In genomic region chr5:36747071-36747470, GRCm38 (mm10) we compare ENCODE assay signal across 9 mouse cellular contexts. TPM values are rescaled to one million over a fixed set of nuclear protein-coding genes. Genes with fewer than 3 reads are reported as not detected.
DNase-seq lines count a peak whose midpoint lies in the region; ATAC-seq and TF ChIP-seq lines count a peak whose summit lies in the region.
"Had no signal": no experiment of that assay in that cellular context is flagged by ENCODE, and none has a peak within 500 bp of the region (broad histone marks: within the 10 kb centered on the region; RNA-seq: fewer than 3 reads in every experiment).

No protein-coding gene starts in this region.

- no peak for TF ChIP-seq CTCF in heart, adult 2 months (IDR thresholded peaks at IDR 0.05)
- TF ChIP-seq CTCF in cerebellum, adult 2 months (IDR thresholded peaks at IDR 0.05; ENCODE audit: borderline replicate concordance, insufficient read depth, low read depth, low read length) = no peak

- TF ChIP-seq EP300 in heart, adult 2 months (IDR thresholded peaks at IDR 0.05; ENCODE audit: insufficient read depth, low read depth, low read length) = no peak

- H3K36me3 ChIP-seq in heart, adult 2 months (ENCODE audit: control insufficient read depth, insufficient read depth, low read length) = no peaks in the 10 kb centered on the region
- no peaks in the 10 kb centered on the region for H3K36me3 ChIP-seq in forebrain, embryonic 15.5 days
- H3K36me3 ChIP-seq in liver, embryonic 13.5 days = peaks cover 4% of the 10 kb centered on the region; the same call in 1 of the 2 replicates

- no peaks in the 10 kb centered on the region for H3K9me3 ChIP-seq in forebrain, embryonic 15.5 days
- H3K9me3 ChIP-seq in liver, embryonic 13.5 days (replicated peaks) = no peaks in the 10 kb centered on the region

- H3K79me2 ChIP-seq in heart, adult 2 months (replicated peaks; ENCODE audit: control insufficient read depth, insufficient read depth, low read length) = no peaks in the 10 kb centered on the region; the same call in 1 of the 2 replicates

- intact Hi-C loops in heart, adult 2 months (cut with DNase I) = no loop called here

- peaks cover 3% of the 10 kb centered on the region for H3K4me1 ChIP-seq in heart, adult 2 months (ENCODE audit: control insufficient read depth, insufficient read depth, low read length)
- peaks cover 20% of the 10 kb centered on the region for H3K4me1 ChIP-seq in forebrain, embryonic 15.5 days
- peaks cover 34% of the 10 kb centered on the region for H3K4me1 ChIP-seq in liver, embryonic 13.5 days (replicated peaks)
- peaks cover 3% of the 10 kb centered on the region; the same call in 1 of the 2 replicates for H3K4me1 ChIP-seq in cerebellum, adult 2 months (ENCODE audit: control insufficient read depth, insufficient read depth, low read length)

- peak overlapping the region; percentile 65 for H3K4me3 ChIP-seq in heart, adult 2 months
- peak overlapping the region; percentile 76 for H3K4me3 ChIP-seq in forebrain, embryonic 15.5 days
- peak overlapping the region; percentile 97 for H3K4me3 ChIP-seq in liver, embryonic 13.5 days (replicated peaks)
- no peak overlapping the region for H3K4me3 ChIP-seq in cerebellum, adult 2 months (replicated peaks; ENCODE audit: insufficient read depth, low read depth, low read length)

- H3K27ac ChIP-seq in heart, adult 2 months = no peak overlapping the region
- no peak overlapping the region for H3K27ac ChIP-seq in forebrain, embryonic 15.5 days (replicated peaks)
- H3K27ac ChIP-seq in liver, embryonic 13.5 days = no peak overlapping the region
- no peak overlapping the region for H3K27ac ChIP-seq in cerebellum, adult 2 months (ENCODE audit: insufficient read depth, low read length)

- no peak for TF ChIP-seq POLR2A in heart, adult 2 months (IDR thresholded peaks at IDR 0.05; ENCODE audit: insufficient read depth, low read depth, low read length)
- TF ChIP-seq POLR2A in cerebellum, adult 2 months (IDR thresholded peaks at IDR 0.05; ENCODE audit: borderline replicate concordance, insufficient read depth, low read length) = no peak

- no peak for DNase-seq in heart, adult 2 months
- no peak for DNase-seq in heart, adult 11 months
- peak; percentile 39 for DNase-seq in A20 (ENCODE audit: low read depth, low spot score)
- DNase-seq in liver, embryonic 13.5 days = no peak
- no peak for DNase-seq in embryo, embryonic 10 days (ENCODE audit: low spot score)
- no peak for DNase-seq in cerebellum, adult 2 months
- DNase-seq: lung, postnatal 10 days had no signal

- no peak for ATAC-seq in forebrain, embryonic 15.5 days (replicated peaks)
- no peak for ATAC-seq in liver, embryonic 13.5 days (ENCODE audit: low read depth)
- no peak for ATAC-seq in cerebellum, adult (ENCODE audit: insufficient number of reproducible peaks, low FRiP score, low TSS enrichment)

- H3K27me3 ChIP-seq in heart, adult 2 months (ENCODE audit: control insufficient read depth, insufficient read depth, low read length) = no peaks in the 10 kb centered on the region
- no peaks in the 10 kb centered on the region for H3K27me3 ChIP-seq in forebrain, embryonic 15.5 days
- H3K27me3 ChIP-seq in liver, embryonic 13.5 days = no peaks in the 10 kb centered on the region
- H3K27me3 ChIP-seq in cerebellum, adult 2 months (ENCODE audit: control insufficient read depth, insufficient read depth, low read length) = no peaks in the 10 kb centered on the region

- WGBS in heart, adult 2 months = 65% methylated on average over 7 of the region's 7 CpGs
- 86% methylated on average over 7 of the region's 7 CpGs for WGBS in forebrain, embryonic 15.5 days
- 39% methylated on average over 7 of the region's 7 CpGs for WGBS in liver, embryonic 13.5 days (ENCODE audit: insufficient replicate concordance)
- WGBS in cerebellum, adult 2 months = 81% methylated on average over 7 of the region's 7 CpGs

- H3K9ac ChIP-seq in heart, adult 2 months (ENCODE audit: low read depth, low read length) = no peak overlapping the region
- no peak overlapping the region for H3K9ac ChIP-seq in forebrain, embryonic 15.5 days (replicated peaks)
- peak overlapping the region; percentile 89 for H3K9ac ChIP-seq in liver, embryonic 13.5 days

- peak overlapping the region; percentile 92 for H3K4me2 ChIP-seq in forebrain, embryonic 15.5 days (replicated peaks)
- H3K4me2 ChIP-seq in liver, embryonic 13.5 days = peak overlapping the region; percentile 94

RNA-seq across cellular contexts. Expression of gene Bloc1s4, which starts 1.4 kb away (rescaled TPM):
- total RNA-seq in heart, adult 2 months (2021) = 10 to 100 TPM; 11.1 to 13.5 TPM
- polyA plus RNA-seq in heart, adult 2 months (2012; rRNA removed) = 8.8 and 9.7 TPM in 2 replicates
- polyA plus RNA-seq in forebrain, embryonic 15.5 days (2015; fragmentation: Nextera tagmentation; extraction: Ambion mirVana) = 30.4 and 32.6 TPM in 2 replicates
- polyA plus RNA-seq in liver, embryonic 13.5 days (2015; fragmentation: Nextera tagmentation; extraction: Ambion mirVana) = 15.5 and 16.7 TPM in 2 replicates
- 27.0 and 27.7 TPM in 2 replicates for polyA plus RNA-seq in cerebellum, adult 2 months (2012; rRNA removed)

RNA-seq across cellular contexts. Expression of gene Mrfap1, which starts 49.5 kb away (rescaled TPM):
- 100 to 1,000 TPM; 267 to 273 TPM for total RNA-seq in heart, adult 2 months (2021)
- polyA plus RNA-seq in heart, adult 2 months (2012; rRNA removed) = 89.1 and 135 TPM in 2 replicates
- polyA plus RNA-seq in forebrain, embryonic 15.5 days (2015; fragmentation: Nextera tagmentation; extraction: Ambion mirVana) = 350 and 358 TPM in 2 replicates
- 184 and 217 TPM in 2 replicates for polyA plus RNA-seq in liver, embryonic 13.5 days (2015; fragmentation: Nextera tagmentation; extraction: Ambion mirVana)
- polyA plus RNA-seq in cerebellum, adult 2 months (2012; rRNA removed) = 323 and 355 TPM in 2 replicates

RNA-seq across cellular contexts. Expression of gene D5Ertd579e, which starts 51.2 kb away (rescaled TPM):
- total RNA-seq in heart, adult 2 months (2021) = 100 to 1,000 TPM in 1 of 2 experiments, 10 to 100 TPM in 1; 81.8 to 104 TPM
- polyA plus RNA-seq in heart, adult 2 months (2012; rRNA removed) = 22.5 and 45.3 TPM in 2 replicates
- polyA plus RNA-seq in forebrain, embryonic 15.5 days (2015; fragmentation: Nextera tagmentation; extraction: Ambion mirVana) = 34.5 and 35.1 TPM in 2 replicates
- polyA plus RNA-seq in liver, embryonic 13.5 days (2015; fragmentation: Nextera tagmentation; extraction: Ambion mirVana) = 21.9 and 25.3 TPM in 2 replicates
- polyA plus RNA-seq in cerebellum, adult 2 months (2012; rRNA removed) = 69.4 and 75.9 TPM in 2 replicates
